Mouse (Mus musculus) cerebellum, adult 2 months (tissue): ENCODE measurements around the gene Zdbf2. TPM values are rescaled to one million over a fixed set of nuclear protein-coding genes. Genes with fewer than 3 reads are reported as not detected.
A peak's percentile ranks its signal among the peaks of the same experiment; 100 is the strongest.
"Not testable (repeated sequence)": the region's sequence is repeated elsewhere in the genome, so short reads cannot be mapped to it uniquely, and the experiment has no call there.

ENCODE experiments used
- DNase-seq, 2 experiments: peaks; one replicate each; pipeline ENCODE4 v3.0.0; 2021
- H3K27ac ChIP-seq: fragments of 200-500 bp; 2 replicates; pipeline ENCODE4 v1.5.1; 2012; ENCODE audit warnings: low read length, control low read depth, inconsistent platforms; ENCODE audit not compliant: insufficient read depth
- H3K27me3 ChIP-seq: fragments of 200-500 bp; 2 replicates; pipeline ENCODE4 v1.6.1; 2012; ENCODE audit warnings: inconsistent platforms, mild to moderate bottlenecking, low read length, moderate library complexity; ENCODE audit not compliant: control insufficient read depth, insufficient read depth
- H3K4me1 ChIP-seq: fragments of 200-500 bp; 2 replicates; pipeline ENCODE4 v1.6.1; 2011; ENCODE audit warnings: low read length; ENCODE audit not compliant: control insufficient read depth, insufficient read depth
- H3K4me3 ChIP-seq: fragments of 200-500 bp; replicated peaks from 2 replicates; pipeline ENCODE3; 2011; ENCODE audit warnings: mild to moderate bottlenecking, low read depth, low read length, control low read depth; ENCODE audit not compliant: insufficient read depth
- CTCF ChIP-seq: fragments of 200-500 bp; IDR thresholded peaks from 2 replicates; pipeline ENCODE4 v1.5.1; 2011; ENCODE audit warnings: low read depth, mild to moderate bottlenecking, control low read depth, low read length, moderate library complexity, borderline replicate concordance; ENCODE audit not compliant: insufficient read depth
- POLR2A ChIP-seq: fragments of 200-500 bp; IDR thresholded peaks from 2 replicates; pipeline ENCODE4 v1.6.1; 2011; ENCODE audit warnings: low read length, control low read depth, borderline replicate concordance; ENCODE audit not compliant: insufficient read depth
- WGBS: fragments of 180-500 bp; shearing (Covaris S2); methylation state at CpG from one replicate; pipeline ENCODE4 v1.1.7; 2018; 5-methylcytosine and 5-hydroxymethylcytosine counted together
- polyA plus RNA-seq: library from polyadenylated mRNA; depleted of rRNA; stranded (reverse); fragments of >200 nt; gene quantifications from 2 replicates; pipeline ENCODE4 v1.2.3, GENCODE M21; 2012; rRNA removed

Zdbf2 gene
- polyA plus RNA-seq, 1 experiment, result 3.9 TPM

- WGBS, result 55% methylated on average over 15 of the region's 15 CpGs
- Histone ChIP-seq H3K27me3 (no peaks in the 10 kb centered on the region; the same call in 1 of the 2 replicates), H3K27ac (no peak overlapping the region), H3K4me1 (no peaks in the 10 kb centered on the region), H3K4me3 (no peak overlapping the region)
- no peak for TF ChIP-seq POLR2A
- TF ChIP-seq CTCF, result no peak
- no peak for DNase-seq
Observed at GRCm38 (mm10) chr1:63266716-63267115, 6.3 kb upstream of the Zdbf2 start.

- no peak for DNase-seq
- no peaks in the 10 kb centered on the region for H3K4me1 ChIP-seq
- no peak overlapping the region for H3K4me3 ChIP-seq
- no peak overlapping the region for H3K27ac ChIP-seq
- TF ChIP-seq CTCF (no peak), POLR2A (no peak)
- peaks cover 14% of the 10 kb centered on the region; the same call in 1 of the 2 replicates for H3K27me3 ChIP-seq
- 30% methylated on average over 8 of the region's 8 CpGs for WGBS
Observed at GRCm38 (mm10) chr1:63272125-63272675, 865 bp upstream of the Zdbf2 start.

- H3K4me1 ChIP-seq, result no peaks in the 10 kb centered on the region
- DNase-seq, result no peak
- under 1% methylated on average over 83 of the region's 89 CpGs for WGBS
- TF ChIP-seq POLR2A, result no peak
- TF ChIP-seq CTCF, result no peak
- no peak overlapping the region for H3K27ac ChIP-seq
- peaks cover 18% of the 10 kb centered on the region; the same call in 1 of the 2 replicates for H3K27me3 ChIP-seq
- peak overlapping the region; percentile 26 for H3K4me3 ChIP-seq
Observed at GRCm38 (mm10) chr1:63273339-63273951, 380 bp downstream of the Zdbf2 start.

GRCm38 (mm10) chr1:63274046-63274730 lies 1.1 kb downstream of the Zdbf2 start:
- H3K27ac ChIP-seq, result no peak overlapping the region
- H3K4me3 ChIP-seq, result peak overlapping the region; percentile 10
- WGBS, result 13% methylated on average over 19 of the region's 19 CpGs
- no peak for TF ChIP-seq CTCF
- TF ChIP-seq POLR2A, result no peak
- no peak for DNase-seq
- no peaks in the 10 kb centered on the region for H3K4me1 ChIP-seq
- H3K27me3 ChIP-seq, result peaks cover 18% of the 10 kb centered on the region; the same call in 1 of the 2 replicates

GRCm38 (mm10) chr1:63278106-63278505 lies 5.0 kb downstream of the Zdbf2 start:
- Histone ChIP-seq H3K4me3 (no peak overlapping the region), H3K4me1 (no peaks in the 10 kb centered on the region), H3K27me3 (peaks cover 12% of the 10 kb centered on the region; the same call in 1 of the 2 replicates), H3K27ac (no peak overlapping the region)
- TF ChIP-seq CTCF, result no peak
- WGBS, result 47% methylated on average over 5 of the region's 5 CpGs
- DNase-seq, result no peak

- 14% methylated on average over 7 of the region's 7 CpGs for WGBS
- TF ChIP-seq POLR2A (no peak), CTCF (no peak)
- Histone ChIP-seq H3K4me1 (no peaks in the 10 kb centered on the region), H3K27ac (no peak overlapping the region), H3K4me3 (no peak overlapping the region), H3K27me3 (no peaks in the 10 kb centered on the region)
- DNase-seq, result no peak
Observed at GRCm38 (mm10) chr1:63293965-63294364, 20.9 kb downstream of the Zdbf2 start.

- WGBS, result 49% methylated on average over 18 of the region's 18 CpGs
- Histone ChIP-seq H3K4me3 (no peak overlapping the region), H3K27ac (no peak overlapping the region), H3K27me3 (no peaks in the 10 kb centered on the region; the same call in 1 of the 2 replicates), H3K4me1 (no peaks in the 10 kb centered on the region)
- no peak for TF ChIP-seq POLR2A
- no peak for TF ChIP-seq CTCF
- no peak for DNase-seq
Observed at GRCm38 (mm10) chr1:63309661-63310060, 36.6 kb downstream of the Zdbf2 start.

- not testable (repeated sequence) for H3K27me3 ChIP-seq, H3K27ac ChIP-seq, H3K4me1 ChIP-seq, H3K4me3 ChIP-seq
- WGBS, result 51% methylated on average over 12 of the region's 12 CpGs
- DNase-seq, result peak in 1 of 2 experiments; percentile 1
Observed at GRCm38 (mm10) chr1:63323565-63324132, 50.6 kb downstream of the Zdbf2 start.

Other genes starting within 250 kb of the Zdbf2 start
- 10.2 and 10.6 TPM in 2 replicates for gene Ino80d, start 158.6 kb upstream of the Zdbf2 start, polyA plus RNA-seq
- 279 and 319 TPM in 2 replicates for gene Eef1b2, start 96.4 kb upstream of the Zdbf2 start, polyA plus RNA-seq
- 166 and 175 TPM in 2 replicates for gene Ndufs1, start 96.4 kb upstream of the Zdbf2 start, polyA plus RNA-seq
- gene Gpr1, start 58.7 kb upstream of the Zdbf2 start, polyA plus RNA-seq, result 0.20 and 0.36 TPM in 2 replicates
- 116 and 124 TPM in 2 replicates for gene Adam23, start 172.6 kb downstream of the Zdbf2 start, polyA plus RNA-seq